Comparison of ENCODE assay signal across 8 mouse cellular contexts in the genomic region with DNA sequence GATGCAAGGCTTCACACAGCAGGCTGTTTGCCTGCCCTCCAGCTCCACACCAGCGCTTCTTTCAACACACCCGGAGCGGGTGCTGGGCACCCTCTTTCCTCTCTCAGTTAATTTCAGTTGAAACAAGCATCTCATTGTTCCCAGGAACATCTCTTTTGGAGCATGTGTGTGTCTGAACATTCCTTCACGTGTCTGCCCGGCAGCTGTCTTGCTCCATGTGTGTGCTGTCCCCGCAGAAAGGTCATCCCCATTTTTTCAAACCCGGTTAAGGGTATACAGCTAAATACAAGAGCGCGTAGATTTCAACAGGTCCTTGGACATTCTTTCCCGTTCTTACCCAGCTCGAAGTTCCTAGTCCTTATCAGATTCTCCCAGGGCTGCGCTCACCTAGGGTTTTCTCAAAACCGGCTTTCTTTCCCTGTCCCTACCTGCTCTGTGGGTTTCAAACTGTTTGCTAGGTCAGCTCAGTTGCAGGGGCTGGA.
A peak's percentile ranks its signal among the peaks of the same experiment; 100 is the strongest.
DNase-seq lines count a peak whose midpoint lies in the region; ATAC-seq lines count a peak whose summit lies in the region.

No protein-coding gene starts in this region.

- H3K27me3 ChIP-seq in forebrain, embryonic 12.5 days = no peaks in the 10 kb centered on the region
- H3K27me3 ChIP-seq in forebrain, embryonic 15.5 days = no peaks in the 10 kb centered on the region
- no peaks in the 10 kb centered on the region for H3K27me3 ChIP-seq in liver, embryonic 12.5 days (replicated peaks)

- peaks cover 8% of the 10 kb centered on the region for H3K4me1 ChIP-seq in forebrain, embryonic 12.5 days
- H3K4me1 ChIP-seq in forebrain, embryonic 15.5 days = peaks cover 12% of the 10 kb centered on the region
- H3K4me1 ChIP-seq in liver, embryonic 12.5 days = peaks cover 10% of the 10 kb centered on the region

- H3K4me3 ChIP-seq in forebrain, embryonic 12.5 days (replicated peaks) = no peak overlapping the region
- no peak overlapping the region for H3K4me3 ChIP-seq in forebrain, embryonic 15.5 days
- H3K4me3 ChIP-seq in liver, embryonic 12.5 days = no peak overlapping the region

- 0 out of 2 replicates have a peak, but pooled peaks have one; percentile 23 for ATAC-seq in forebrain, embryonic 12.5 days (ENCODE audit: low FRiP score)
- no peak for ATAC-seq in forebrain, embryonic 15.5 days (replicated peaks)
- no peak for ATAC-seq in liver, embryonic 12.5 days
- ATAC-seq in megakaryocyte-erythroid progenitor cell, adult 5-6 weeks (replicated peaks; ENCODE audit: low FRiP score, low TSS enrichment, poor library complexity, severe bottlenecking) = no peak
- ATAC-seq in activated CD4-positive, CD25-positive, alpha-beta regulatory T cell, adult 4 months = no peak

- H3K9ac ChIP-seq in forebrain, embryonic 12.5 days = no peak overlapping the region
- H3K9ac ChIP-seq in forebrain, embryonic 15.5 days (replicated peaks) = no peak overlapping the region
- no peak overlapping the region for H3K9ac ChIP-seq in liver, embryonic 12.5 days

- peak overlapping the region; percentile 25; the same call in 1 of the 2 replicates for H3K4me2 ChIP-seq in forebrain, embryonic 12.5 days
- no peak overlapping the region for H3K4me2 ChIP-seq in forebrain, embryonic 15.5 days (replicated peaks)
- peak overlapping the region; percentile 35 for H3K4me2 ChIP-seq in liver, embryonic 12.5 days

- peak; percentile 8 to 27 for DNase-seq in urinary bladder, adult 18-20 months (ENCODE audit: low spot score in 2 of 2)
- no peak for DNase-seq in urinary bladder, postnatal 4 days (ENCODE audit: low spot score in 2 of 2)
- DNase-seq in cerebellum, adult 9-11 months = no peak

- no peaks in the 10 kb centered on the region for H3K36me3 ChIP-seq in forebrain, embryonic 12.5 days (replicated peaks)
- H3K36me3 ChIP-seq in forebrain, embryonic 15.5 days = no peaks in the 10 kb centered on the region
- no peaks in the 10 kb centered on the region for H3K36me3 ChIP-seq in liver, embryonic 12.5 days

- H3K9me3 ChIP-seq in forebrain, embryonic 12.5 days = no peaks in the 10 kb centered on the region
- H3K9me3 ChIP-seq in forebrain, embryonic 15.5 days = no peaks in the 10 kb centered on the region
- no peaks in the 10 kb centered on the region for H3K9me3 ChIP-seq in liver, embryonic 12.5 days (replicated peaks)

- no peak overlapping the region for H3K27ac ChIP-seq in forebrain, embryonic 12.5 days
- H3K27ac ChIP-seq in forebrain, embryonic 15.5 days (replicated peaks) = no peak overlapping the region
- no peak overlapping the region for H3K27ac ChIP-seq in liver, embryonic 12.5 days

- WGBS in forebrain, embryonic 12.5 days = 16% methylated on average over 13 of the region's 13 CpGs
- WGBS in forebrain, embryonic 15.5 days = 26% methylated on average over 13 of the region's 13 CpGs
- 35% methylated on average over 13 of the region's 13 CpGs for WGBS in liver, embryonic 12.5 days (ENCODE audit: insufficient replicate concordance)

Comparison
In these comparisons a context has a peak if more than half of its experiments do, and no peak if none do; other contexts are left out.
1. DNase-seq: peak in urinary bladder, adult 18-20 months (2 of 2); none in urinary bladder, postnatal 4 days (0 of 2) and cerebellum, adult 9-11 months (single experiment).